Mouse (Mus musculus) ES-E14 (cell line): Measurements from ENCODE around the gene Gtpbp8. TPM values are rescaled to one million over a fixed set of nuclear protein-coding genes. Genes with fewer than 3 reads are reported as not detected.

Experiments
- DNase-seq: peaks from one replicate; pipeline ENCODE4 v3.0.0-alpha.2; 2013; ENCODE audit warnings: low read depth, low spot score
- H3K27ac ChIP-seq: 2 replicates; pipeline ENCODE4 v1.5.1; 2012; ENCODE audit warnings: low read depth, mild to moderate bottlenecking, low read length, moderate library complexity, mixed read lengths; ENCODE audit not compliant: poor library complexity, insufficient read depth, severe bottlenecking
- H3K36me3 ChIP-seq: 2 replicates; pipeline ENCODE4 v1.6.1; 2012; ENCODE audit warnings: mild to moderate bottlenecking, low read length, moderate library complexity, mixed read lengths; ENCODE audit not compliant: control insufficient read depth, poor library complexity, insufficient read depth, severe bottlenecking
- H3K4me1 ChIP-seq, 2 experiments: fragments of 150-350 bp in 1 of 2; sonication (generic) in 1 of 2; 2 replicates each; pipeline ENCODE4 v1.6.1; 2012; ENCODE audit warnings: low read length in 2 of 2, mild to moderate bottlenecking in 1 of 2, mixed read lengths in 1 of 2; ENCODE audit not compliant: control insufficient read depth in 2 of 2, insufficient read depth in 2 of 2, poor library complexity in 1 of 2
- H3K4me3 ChIP-seq, 2 experiments: fragments of 150-350 bp in 1 of 2; sonication (generic) in 1 of 2; 2 replicates each; pipeline ENCODE4 v1.5.1; 2012; ENCODE audit warnings: low read length in 2 of 2, low read depth in 1 of 2, mild to moderate bottlenecking in 1 of 2, mixed read lengths in 1 of 2; ENCODE audit not compliant: insufficient read depth in 1 of 2, poor library complexity in 1 of 2, severe bottlenecking in 1 of 2
- H3K9ac ChIP-seq: 2 replicates; pipeline ENCODE4 v1.6.1; 2012; ENCODE audit warnings: low read depth, mild to moderate bottlenecking, low read length, mixed read lengths; ENCODE audit not compliant: poor library complexity, insufficient read depth, severe bottlenecking
- H3K9me3 ChIP-seq: fragments of 150-350 bp; sonication (generic); 2 replicates; pipeline ENCODE4 v1.6.1; 2012; ENCODE audit warnings: low read depth, mild to moderate bottlenecking, low read length; ENCODE audit not compliant: control insufficient read depth, insufficient read depth
- CHD2 ChIP-seq: IDR thresholded peaks from 2 replicates; pipeline ENCODE4 v1.6.1; 2014; ENCODE audit warnings: mild to moderate bottlenecking, low read depth, low read length, inconsistent platforms
- HCFC1 ChIP-seq: IDR thresholded peaks from 2 replicates; pipeline ENCODE4 v1.6.1; 2012; ENCODE audit warnings: low read length, inconsistent platforms, borderline replicate concordance; ENCODE audit not compliant: insufficient read depth
- MAFK ChIP-seq: IDR thresholded peaks from 2 replicates; pipeline ENCODE4 v1.6.1; 2014; ENCODE audit warnings: mild to moderate bottlenecking, low read depth, low read length, inconsistent platforms; ENCODE audit not compliant: insufficient read depth
- ZC3H11A ChIP-seq: IDR thresholded peaks from 2 replicates; pipeline ENCODE4 v1.6.1; 2012; ENCODE audit warnings: low read depth, mild to moderate bottlenecking, inconsistent platforms, low read length, borderline replicate concordance
- ZNF384 ChIP-seq: IDR thresholded peaks from 2 replicates; pipeline ENCODE4 v1.6.1; 2012; ENCODE audit warnings: low read depth, low read length, inconsistent platforms
- in situ Hi-C, 2 experiments: fragments of 600-800 bp; cut with MboI; formaldehyde crosslinking; loops; one replicate each; pipeline ENCODE4 v1.15.1; 2025; ENCODE audit warnings: low sequenced_read_pairs in 2 of 2, inconsistent platforms in 1 of 2; ENCODE audit not compliant: unreplicated experiment in 2 of 2
- total RNA-seq: library from RNA; depleted of rRNA; stranded (reverse); fragments of 300-350 nt; gene quantifications from 2 replicates; pipeline ENCODE4 v1.2.3, GENCODE M21; 2012

Gene Gtpbp8
- total RNA-seq, 1 experiment = 8.7 TPM

DNA sequence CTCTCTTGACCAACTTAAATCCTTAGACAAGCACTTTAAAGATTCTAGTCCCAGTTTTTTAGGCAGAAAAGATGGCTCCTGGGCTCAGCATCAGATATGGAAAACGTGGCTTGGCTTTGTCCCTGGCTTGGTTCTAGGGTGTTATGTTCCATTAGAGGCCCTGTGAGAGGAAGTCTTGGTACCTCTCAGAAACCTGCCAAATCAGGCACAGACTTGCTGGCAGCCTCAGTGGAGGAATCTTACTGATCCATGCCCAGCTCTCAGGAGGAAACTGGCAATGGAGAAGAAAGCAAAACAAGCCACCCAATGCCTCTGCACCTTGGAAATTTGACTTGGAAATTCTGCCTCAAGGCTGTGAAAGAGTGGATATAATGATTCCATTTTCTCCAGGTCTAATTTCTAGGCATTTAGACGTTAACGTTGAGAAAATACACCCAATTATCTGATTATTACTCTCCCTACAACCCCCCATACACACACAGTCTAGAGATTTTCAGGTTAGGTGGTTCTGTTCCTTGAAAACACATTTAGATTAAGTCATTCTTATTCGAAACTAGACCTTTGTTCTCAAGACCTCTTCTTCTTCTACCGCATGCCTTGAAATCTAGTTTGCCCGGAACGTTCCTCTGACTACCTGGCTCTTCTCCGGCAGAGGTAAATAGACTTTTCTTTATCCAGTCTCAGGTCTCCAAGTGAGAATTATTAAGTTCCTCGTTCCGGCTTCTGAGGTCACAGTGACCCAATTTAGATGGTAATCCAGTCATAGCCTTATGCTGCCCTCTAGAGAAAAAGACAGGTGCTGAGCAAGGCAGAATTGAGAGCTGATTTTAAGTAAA lies 29.6 kb downstream of the Gtpbp8 start:
- Histone ChIP-seq H3K4me1 (peaks cover 2 to 3% of the 10 kb centered on the region in 2 experiments; a peak in 2 of 4 replicates), H3K4me3 (no peak overlapping the region), H3K9me3 (no peaks in the 10 kb centered on the region), H3K27ac (no peak overlapping the region), H3K9ac (no peak overlapping the region), H3K36me3 (peaks cover 6% of the 10 kb centered on the region; the same call in 1 of the 2 replicates)
- DNase-seq = no peak
- in situ Hi-C loops = no loop called here
- no peak for TF ChIP-seq HCFC1
- TF ChIP-seq MAFK = 0 out of 2 replicates have a peak, but pooled peaks have one; percentile 20

DNA sequence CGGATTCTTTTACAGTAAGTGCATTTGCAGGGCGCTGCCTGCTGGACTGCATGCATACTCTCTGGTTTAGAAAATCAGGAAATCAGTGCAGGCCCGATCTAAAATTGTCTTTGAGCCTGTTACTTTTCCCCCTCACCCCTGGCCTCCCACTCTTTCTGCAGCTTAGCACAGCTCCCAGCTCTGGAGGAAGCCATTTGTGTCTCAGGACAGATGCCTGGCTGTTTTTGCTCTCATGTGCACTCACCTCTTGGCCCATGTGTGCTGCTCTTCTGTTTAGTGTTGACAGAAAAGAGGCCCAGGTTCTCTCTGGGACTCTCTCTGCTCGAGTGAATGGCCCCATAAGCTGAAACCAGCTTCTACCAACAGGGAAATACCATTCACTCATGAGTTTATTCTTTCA lies 42.7 kb downstream of the Gtpbp8 start:
- no peak for DNase-seq
- no peaks in the 10 kb centered on the region for H3K4me1 ChIP-seq

DNA sequence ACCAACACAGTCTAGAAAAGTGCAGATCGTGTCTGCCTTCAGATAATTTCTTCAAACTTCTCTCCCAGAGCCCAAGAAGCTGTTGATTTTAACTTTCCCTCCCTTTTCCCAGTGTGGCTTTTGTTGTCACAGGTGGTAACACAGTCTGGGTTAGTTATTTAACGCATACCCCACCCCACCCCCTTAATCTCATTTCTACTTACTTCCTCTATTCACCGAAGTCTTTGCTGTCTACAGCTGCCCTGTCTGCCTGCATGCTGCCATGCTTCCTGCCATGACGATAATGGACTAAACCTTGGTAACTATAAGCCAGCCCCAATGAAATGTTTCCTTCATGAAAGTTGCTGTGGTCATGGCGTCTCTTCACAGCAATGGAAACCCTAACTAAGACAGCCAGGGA lies 43.9 kb downstream of the Gtpbp8 start:
- in situ Hi-C loops = no loop called here
- Histone ChIP-seq H3K9me3 (no peaks in the 10 kb centered on the region), H3K36me3 (no peaks in the 10 kb centered on the region), H3K27ac (no peak overlapping the region), H3K4me3 (no peak overlapping the region), H3K9ac (no peak overlapping the region), H3K4me1 (no peaks in the 10 kb centered on the region)
- DNase-seq = no peak
- no peak for TF ChIP-seq MAFK

More for the DNA sequence above, 42.7 kb downstream of the Gtpbp8 start:
- H3K9me3 ChIP-seq = no peaks in the 10 kb centered on the region
- H3K27ac ChIP-seq = no peak overlapping the region
- in situ Hi-C loops = no loop called here
- TF ChIP-seq ZNF384 = no peak
- H3K9ac ChIP-seq = no peak overlapping the region
- no peak overlapping the region for H3K4me3 ChIP-seq
- H3K36me3 ChIP-seq = no peaks in the 10 kb centered on the region

GRCm38 (mm10) chr16:44701155-44701554 lies 45.0 kb downstream of the Gtpbp8 start:
- Histone ChIP-seq H3K36me3 (no peaks in the 10 kb centered on the region), H3K4me3 (no peak overlapping the region), H3K27ac (no peak overlapping the region), H3K4me1 (no peaks in the 10 kb centered on the region), H3K9me3 (no peaks in the 10 kb centered on the region), H3K9ac (no peak overlapping the region)
- in situ Hi-C loops = no loop called here
- TF ChIP-seq ZC3H11A = no peak
- no peak for TF ChIP-seq HCFC1
- TF ChIP-seq CHD2 = no peak
- no peak for TF ChIP-seq MAFK
- no peak for TF ChIP-seq ZNF384
- DNase-seq = no peak

DNA sequence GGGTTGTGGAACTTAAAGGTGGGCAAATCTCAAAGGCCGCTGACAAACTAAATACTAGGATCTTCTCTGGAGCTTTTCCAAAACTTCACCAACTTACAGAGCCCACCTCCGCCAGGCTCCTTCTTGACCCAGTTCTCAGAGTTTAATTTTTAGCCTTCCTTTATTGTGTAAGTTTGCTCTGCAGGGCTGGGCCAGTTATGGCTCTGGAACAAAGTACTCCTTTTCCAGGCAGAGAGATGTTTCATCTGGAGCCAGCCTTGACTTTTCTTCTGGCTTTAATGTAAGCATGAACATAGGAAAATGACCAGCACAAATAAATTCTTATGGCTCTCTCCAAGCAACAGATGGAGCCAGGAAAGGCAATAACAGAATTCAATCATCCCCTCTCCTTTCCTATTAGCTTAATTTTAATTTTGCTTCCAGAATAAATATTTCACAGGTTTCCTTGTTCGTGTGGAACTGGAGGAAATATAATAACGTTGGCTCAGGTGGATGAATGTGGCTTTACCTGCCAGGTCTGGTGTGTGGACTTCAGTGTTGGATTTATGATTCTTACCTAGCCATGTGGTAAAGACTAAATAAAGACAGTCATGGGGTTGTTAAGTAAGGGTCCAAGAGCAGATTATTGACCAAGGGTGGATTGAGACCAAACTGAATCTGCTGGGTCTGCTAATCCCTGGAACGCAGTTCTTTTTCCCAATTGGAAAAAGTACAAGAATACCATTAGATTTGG lies 48.5 kb downstream of the Gtpbp8 start:
- no peak for DNase-seq

More for the DNA sequence above, 48.5 kb downstream of the Gtpbp8 start:
- Histone ChIP-seq H3K4me1 (no peaks in the 10 kb centered on the region), H3K27ac (no peak overlapping the region), H3K9ac (no peak overlapping the region), H3K4me3 (no peak overlapping the region), H3K9me3 (no peaks in the 10 kb centered on the region), H3K36me3 (no peaks in the 10 kb centered on the region)
- in situ Hi-C loops = loop anchor here (10.0 kb wide), 1 partner anchor 213 kb away; no protein-coding TSS in a partner anchor
- TF ChIP-seq ZNF384 (no peak), HCFC1 (no peak), CHD2 (no peak), ZC3H11A (no peak), MAFK (no peak)
